19 mouse cellular contexts compared by ENCODE assay signal in the genomic region with DNA sequence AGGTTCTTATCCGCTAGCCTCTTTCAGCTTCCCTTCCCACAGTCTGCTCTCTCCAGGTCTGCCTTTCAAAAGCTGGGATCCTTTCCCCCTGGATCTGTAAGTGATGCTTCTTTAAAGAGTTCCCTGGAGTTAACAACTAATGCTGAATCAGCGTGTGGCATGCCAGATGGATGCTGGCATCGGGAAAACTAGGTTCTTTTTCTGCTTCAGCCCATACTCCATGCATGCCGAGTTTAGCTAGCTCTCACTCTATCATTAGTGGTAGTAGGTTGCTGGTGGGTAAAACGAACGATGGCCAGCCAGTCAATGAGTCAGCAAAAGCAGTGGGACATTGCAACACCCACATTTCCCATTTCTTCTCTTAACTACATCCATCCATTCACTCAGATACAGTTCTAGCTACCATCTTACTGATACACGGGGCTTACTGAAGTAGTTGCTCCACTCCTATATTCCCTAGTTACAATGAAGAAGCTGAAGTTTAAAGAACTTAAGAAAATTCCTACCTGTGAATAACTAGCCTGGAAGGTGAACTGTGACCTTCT.
A peak's percentile ranks its signal among the peaks of the same experiment; 100 is the strongest.
DNase-seq lines count a peak whose midpoint lies in the region; ATAC-seq and TF ChIP-seq lines count a peak whose summit lies in the region.
"Had no signal": no experiment of that assay in that cellular context is flagged by ENCODE, and none has a peak within 500 bp of the region (broad histone marks: within the 10 kb centered on the region; RNA-seq: fewer than 3 reads in every experiment).

No protein-coding gene starts in this region.

- peak; percentile 86 for ATAC-seq in frontal cortex, adult (ENCODE audit: low TSS enrichment)
- 0 out of 2 replicates have a peak, but pooled peaks have one; percentile 14 for ATAC-seq in megakaryocyte progenitor cell, adult 5-6 weeks (replicated peaks; ENCODE audit: poor library complexity)
- ATAC-seq: forebrain, embryonic 16.5 days; hindbrain, postnatal 0 days had no signal

- no peak for TF ChIP-seq CTCF in gastrocnemius, adult 2 months (IDR thresholded peaks at IDR 0.05)

- no peak overlapping the region for H3K4me3 ChIP-seq in gastrocnemius, adult 2 months
- H3K4me3 ChIP-seq: embryonic facial prominence, embryonic 15.5 days; forebrain, embryonic 12.5 days; heart, adult 2 months; heart, embryonic 15.5 days; hindbrain, embryonic 13.5 days had no signal

- intact Hi-C loops in gastrocnemius, adult 2 months (cut with DNase I) = no loop called here

- no peak overlapping the region for H3K27ac ChIP-seq in gastrocnemius, adult 2 months
- H3K27ac ChIP-seq: embryonic facial prominence, embryonic 15.5 days; forebrain, embryonic 12.5 days; heart, adult 2 months; heart, embryonic 15.5 days; hindbrain, embryonic 13.5 days; hindbrain, postnatal 0 days had no signal

- DNase-seq in frontal cortex, postnatal 36 days (ENCODE audit: low spot score in 2 of 2) = no peak
- DNase-seq in 416B (ENCODE audit: low read depth) = peak; percentile 76
- DNase-seq in brain, adult 2 months (ENCODE audit: low read depth, low spot score) = peak; percentile 51
- DNase-seq in adrenal gland, adult 18-20 months (ENCODE audit: low spot score in 2 of 2) = no peak
- no peak for DNase-seq in gastrocnemius, adult 2 months
- DNase-seq: adrenal gland, postnatal 10 days; cerebellum, adult 11-12 months; cerebellum, postnatal 10 days; gastrocnemius, postnatal 10 days; heart, adult 2 months; heart, postnatal 14 days had no signal

Comparison
In these comparisons a context has a peak if more than half of its experiments do, and no peak if none do; other contexts are left out.
1. DNase-seq: peak in 416B (single experiment) and brain, adult 2 months (single experiment); none in frontal cortex, postnatal 36 days (0 of 2), adrenal gland, adult 18-20 months (0 of 2) and gastrocnemius, adult 2 months (single experiment).